Mouse (Mus musculus) MEL (cell line): ENCODE data around the gene Zfp420. TPM values are rescaled to one million over a fixed set of nuclear protein-coding genes. Genes with fewer than 3 reads are reported as not detected.

Experiments used
- DNase-seq: peaks from one replicate; pipeline ENCODE4 v3.0.0; 2011; ENCODE audit warnings: low read depth, low spot score
- H3K27ac ChIP-seq: 2 replicates; pipeline ENCODE4 v1.5.1; 2012; ENCODE audit warnings: low read depth, mild to moderate bottlenecking, control low read depth, low read length, moderate library complexity; ENCODE audit not compliant: control insufficient read depth
- H3K27me3 ChIP-seq, 2 experiments: fragments of 150-350 bp in 1 of 2; sonication (generic) in 1 of 2; 2 replicates each; pipeline ENCODE4 v1.6.1; 2012; ENCODE audit warnings: low read length in 2 of 2, mild to moderate bottlenecking in 2 of 2, improper control_type of control experiment in 1 of 2, moderate library complexity in 1 of 2; ENCODE audit not compliant: insufficient read depth in 2 of 2, control insufficient read depth in 1 of 2
- H3K36me3 ChIP-seq, 2 experiments: 2 replicates each; pipeline ENCODE4 v1.6.1; 2012 to 2014; ENCODE audit warnings: low read length in 2 of 2, improper control_type of control experiment in 1 of 2, inconsistent platforms in 1 of 2, mild to moderate bottlenecking in 1 of 2; ENCODE audit not compliant: insufficient read depth in 2 of 2, control insufficient read depth in 1 of 2
- H3K4me1 ChIP-seq, 2 experiments: fragments of 150-350 bp in 1 of 2; sonication (generic) in 1 of 2; 2 replicates each; pipeline ENCODE4 v1.6.1; 2012; ENCODE audit warnings: low read length in 2 of 2, improper control_type of control experiment in 1 of 2, mild to moderate bottlenecking in 1 of 2; ENCODE audit not compliant: insufficient read depth in 2 of 2, control insufficient read depth in 1 of 2
- H3K4me3 ChIP-seq, 2 experiments: fragments of 150-350 bp in 1 of 2; sonication (generic) in 1 of 2; 2 replicates each; pipeline ENCODE4 v1.5.1; 2012; ENCODE audit warnings: low read depth in 2 of 2, low read length in 2 of 2, mild to moderate bottlenecking in 2 of 2, moderate library complexity in 2 of 2, control low read depth in 1 of 2, improper control_type of control experiment in 1 of 2; ENCODE audit not compliant: control insufficient read depth in 1 of 2, insufficient read depth in 1 of 2
- H3K79me2 ChIP-seq: 2 replicates; pipeline ENCODE4 v1.6.1; 2012; ENCODE audit warnings: mild to moderate bottlenecking, low read length, moderate library complexity; ENCODE audit not compliant: control insufficient read depth, poor library complexity, insufficient read depth
- H3K9ac ChIP-seq: 2 replicates; pipeline ENCODE4 v1.6.1; 2012; ENCODE audit warnings: low read depth, mild to moderate bottlenecking, control low read depth, low read length, moderate library complexity; ENCODE audit not compliant: control insufficient read depth, poor library complexity, severe bottlenecking
- H3K9me3 ChIP-seq: fragments of 150-350 bp; sonication (generic); replicated peaks from 2 replicates; pipeline ENCODE4 v1.6.1; 2012; ENCODE audit warnings: mild to moderate bottlenecking, low read length, improper control_type of control experiment, moderate library complexity; ENCODE audit not compliant: insufficient read depth
- CHD1 ChIP-seq: IDR thresholded peaks from 2 replicates; pipeline ENCODE4 v1.6.1; 2012; ENCODE audit warnings: low read depth, mild to moderate bottlenecking, inconsistent platforms, low read length, improper control_type of control experiment
- E2F4 ChIP-seq: IDR thresholded peaks from 2 replicates; pipeline ENCODE4 v1.6.1; 2011; ENCODE audit warnings: low read depth, low read length, improper control_type of control experiment, borderline replicate concordance
- ETS1 ChIP-seq: IDR thresholded peaks from 2 replicates; pipeline ENCODE4 v1.6.1; 2012; ENCODE audit warnings: low read depth, mild to moderate bottlenecking, inconsistent platforms, low read length, improper control_type of control experiment, moderate library complexity
- GABPA ChIP-seq: IDR thresholded peaks from 2 replicates; pipeline ENCODE4 v1.6.1; 2012; ENCODE audit warnings: low read depth, mild to moderate bottlenecking, inconsistent platforms, low read length, improper control_type of control experiment, moderate library complexity
- GATA1 ChIP-seq: IDR thresholded peaks from 2 replicates; pipeline ENCODE4 v1.6.1; 2011; ENCODE audit warnings: low read depth, low read length, improper control_type of control experiment
- JUND ChIP-seq: IDR thresholded peaks from 2 replicates; pipeline ENCODE4 v1.6.1; 2011; ENCODE audit warnings: low read depth, mild to moderate bottlenecking, improper control_type of control experiment, low read length
- KAT2A ChIP-seq: conservative IDR thresholded peaks from 2 replicates; pipeline ENCODE4 v1.6.1; 2012; ENCODE audit warnings: low read depth, low read length, improper control_type of control experiment, inconsistent platforms
- MEF2A ChIP-seq: IDR thresholded peaks from 2 replicates; pipeline ENCODE4 v1.6.1; 2014; ENCODE audit warnings: low read depth, mild to moderate bottlenecking, inconsistent platforms, low read length, improper control_type of control experiment; ENCODE audit not compliant: poor library complexity, insufficient replicate concordance, severe bottlenecking; ENCODE audit errors: extremely low read depth
- MXI1 ChIP-seq: IDR thresholded peaks from 2 replicates; pipeline ENCODE4 v1.6.1; 2011; ENCODE audit warnings: mild to moderate bottlenecking, low read depth, low read length, improper control_type of control experiment
- MYB ChIP-seq: IDR thresholded peaks from 2 replicates; pipeline ENCODE4 v1.6.1; 2011; ENCODE audit warnings: mild to moderate bottlenecking, low read depth, low read length, improper control_type of control experiment
- POLR2AphosphoS5 ChIP-seq: IDR thresholded peaks from 2 replicates; pipeline ENCODE4 v1.6.1; 2012; ENCODE audit warnings: low read depth, borderline replicate concordance, mild to moderate bottlenecking, inconsistent platforms, low read length, moderate library complexity, mixed read lengths
- RAD21 ChIP-seq: IDR thresholded peaks from 2 replicates; pipeline ENCODE4 v1.6.1; 2011; ENCODE audit warnings: mild to moderate bottlenecking, low read depth, low read length, improper control_type of control experiment
- SMC3 ChIP-seq: IDR thresholded peaks from 2 replicates; pipeline ENCODE4 v1.6.1; 2011; ENCODE audit warnings: low read depth, low read length, improper control_type of control experiment
- TAL1 ChIP-seq: IDR thresholded peaks from 2 replicates; pipeline ENCODE4 v1.6.1; 2012; ENCODE audit warnings: mild to moderate bottlenecking, inconsistent platforms, low read length, moderate library complexity, mixed read lengths
- TCF12 ChIP-seq: IDR thresholded peaks from 2 replicates; pipeline ENCODE4 v1.6.1; 2014; ENCODE audit warnings: low read depth, mild to moderate bottlenecking, inconsistent platforms, low read length, improper control_type of control experiment, moderate library complexity
- UBTF ChIP-seq: IDR thresholded peaks from 2 replicates; pipeline ENCODE4 v1.6.1; 2012; ENCODE audit warnings: low read depth, mild to moderate bottlenecking, inconsistent platforms, low read length, improper control_type of control experiment, moderate library complexity, borderline replicate concordance; ENCODE audit not compliant: insufficient read depth
- USF1 ChIP-seq: IDR thresholded peaks from 2 replicates; pipeline ENCODE4 v1.6.1; 2014; ENCODE audit warnings: low read depth, mild to moderate bottlenecking, inconsistent platforms, low read length, improper control_type of control experiment, moderate library complexity
- ZKSCAN1 ChIP-seq: IDR thresholded peaks from 2 replicates; pipeline ENCODE4 v1.6.1; 2012; ENCODE audit warnings: low read depth, mild to moderate bottlenecking, inconsistent platforms, low read length, improper control_type of control experiment, moderate library complexity
- ZNF384 ChIP-seq: IDR thresholded peaks from 2 replicates; pipeline ENCODE4 v1.6.1; 2012; ENCODE audit warnings: low read depth, mild to moderate bottlenecking, inconsistent platforms, low read length, improper control_type of control experiment
- polyA plus RNA-seq, 2 experiments: library from polyadenylated mRNA; stranded (reverse) in 1 of 2; unstranded in 1 of 2; fragments of >175 nt in 1 of 2; fragments of >200 nt in 1 of 2; gene quantifications; 2 replicates each; pipeline versions ENCODE4 v1.2.1 to v1.2.4; 2012; ENCODE audit warnings: low replicate concordance in 2 of 2, low read depth in 1 of 2; ENCODE audit not compliant: insufficient read length in 2 of 2, insufficient read depth in 1 of 2, missing spikeins in 1 of 2
- total RNA-seq: library from RNA; depleted of rRNA; stranded (reverse); fragments of 300-350 nt; gene quantifications from 2 replicates; pipeline ENCODE4 v1.2.3, GENCODE M21; 2012

Gene Zfp420
- total and polyA plus RNA-seq, 3 experiments, result 3.2 to 4.2 TPM; not detected in 1

- no peak overlapping the region for H3K4me3 ChIP-seq
- H3K79me2 ChIP-seq, result no peaks in the 10 kb centered on the region
- H3K27me3 ChIP-seq, result no peaks in the 10 kb centered on the region
- H3K36me3 ChIP-seq, result 0 out of 4 replicates have a peak, but pooled peaks cover 0 to 2% of the 10 kb centered on the region in 2 experiments
- TF ChIP-seq TAL1 (peak; percentile 6; the same call in 1 of the 2 replicates), USF1 (no peak), RAD21 (no peak), GATA1 (no peak), MXI1 (no peak), TCF12 (peak; percentile 42; the same call in 1 of the 2 replicates), MEF2A (no peak), E2F4 (no peak)
- DNase-seq, result peak; percentile 25
- peaks cover 0 to 3% of the 10 kb centered on the region in 2 experiments; a peak in 2 of 4 replicates for H3K4me1 ChIP-seq
- no peak overlapping the region for H3K9ac ChIP-seq
- H3K27ac ChIP-seq, result no peak overlapping the region
- H3K9me3 ChIP-seq, result no peaks in the 10 kb centered on the region
These were observed 23.0 kb upstream of the Zfp420 start for GRCm38 (mm10) chr7:29836816-29837215.

DNA sequence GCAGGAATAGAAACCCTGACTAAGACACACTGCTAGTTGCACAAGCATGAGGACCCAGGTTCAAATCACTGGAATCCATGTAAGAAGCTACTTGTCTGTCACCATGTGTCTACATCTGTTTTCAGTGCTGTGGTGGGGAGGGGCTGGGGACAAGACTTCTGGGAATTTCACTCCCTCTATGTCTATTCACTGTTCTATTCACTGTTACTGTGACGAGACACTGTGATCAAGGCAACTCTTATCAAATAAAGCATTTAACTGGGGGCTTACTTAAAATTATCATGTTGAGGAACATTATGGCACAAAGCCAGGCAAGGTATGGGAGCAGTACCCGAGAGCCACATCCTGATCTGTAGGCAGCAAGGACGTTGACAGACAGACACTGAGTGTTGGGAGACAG lies 20.5 kb upstream of the Zfp420 start:
- Histone ChIP-seq H3K27ac (no peak overlapping the region), H3K36me3 (0 out of 4 replicates have a peak, but pooled peaks cover 0 to 2% of the 10 kb centered on the region in 2 experiments), H3K79me2 (no peaks in the 10 kb centered on the region), H3K9me3 (no peaks in the 10 kb centered on the region), H3K27me3 (no peaks in the 10 kb centered on the region), H3K4me3 (no peak overlapping the region), H3K9ac (no peak overlapping the region), H3K4me1 (peaks cover 0 to 3% of the 10 kb centered on the region in 2 experiments; a peak in 2 of 4 replicates)
- peak; percentile 53 for DNase-seq
- no peak for TF ChIP-seq ETS1
- TF ChIP-seq TCF12, result no peak
- TF ChIP-seq GABPA, result no peak
- no peak for TF ChIP-seq KAT2A
- no peak for TF ChIP-seq JUND
- no peak for TF ChIP-seq MYB
- no peak for TF ChIP-seq POLR2AphosphoS5
- TF ChIP-seq ZKSCAN1, result no peak
- TF ChIP-seq GATA1, result no peak
- TF ChIP-seq UBTF, result no peak
- no peak for TF ChIP-seq CHD1
- TF ChIP-seq SMC3, result no peak
- TF ChIP-seq E2F4, result no peak
- TF ChIP-seq ZNF384, result no peak
